Mouse (Mus musculus): ENCODE measurements at regions not wholly inside any gene's neighbourhood (a gene's known extent, or its start where the extent isn't known, plus 50 kb on each side); places are given as distances from the start of the nearest gene placed in this dataset.

- TF ChIP-seq CTCF (IDR thresholded peaks at IDR 0.05; ENCODE audit: low read depth) (no peak), EP300 (IDR thresholded peaks at IDR 0.05; ENCODE audit: low read depth) (no peak)
These were observed 321.1 kb downstream of the Icos start for GRCm38 (mm10) chr1:61298779-61299178.
